Mouse (Mus musculus) CH12.LX (cell line): ENCODE data around the gene Mob1a.

Experiments
- CTCF ChIP-seq, 2 experiments: IDR thresholded peaks in 1 of 2; conservative IDR thresholded peaks in 1 of 2; 2 replicates each; pipeline ENCODE4 v1.5.1; 2011 to 2012; ENCODE audit warnings: low read depth in 2 of 2, low read length in 2 of 2, improper control_type of control experiment in 1 of 2, inconsistent platforms in 1 of 2, mild to moderate bottlenecking in 1 of 2, moderate library complexity in 1 of 2
- MAZ ChIP-seq: IDR thresholded peaks from 2 replicates; pipeline ENCODE4 v1.6.1; 2012; ENCODE audit warnings: low read depth, mild to moderate bottlenecking, inconsistent platforms, low read length, improper control_type of control experiment, moderate library complexity
- NRF1 ChIP-seq: IDR thresholded peaks from 2 replicates; pipeline ENCODE4 v1.6.1; 2014; ENCODE audit warnings: low read depth, mild to moderate bottlenecking, inconsistent platforms, low read length, improper control_type of control experiment, moderate library complexity
- ZC3H11A ChIP-seq: IDR thresholded peaks from 2 replicates; pipeline ENCODE4 v1.6.1; 2012; ENCODE audit warnings: low read depth, mild to moderate bottlenecking, inconsistent platforms, low read length, improper control_type of control experiment
- ZMIZ1 ChIP-seq: IDR thresholded peaks from 2 replicates; pipeline ENCODE4 v1.6.1; 2012; ENCODE audit warnings: low read depth, mild to moderate bottlenecking, inconsistent platforms, low read length, improper control_type of control experiment

GRCm38 (mm10) chr6:83326761-83327160, 945 bp downstream of the Mob1a start:
- TF ChIP-seq CTCF (conservative IDR thresholded peaks at IDR 0.05 in 1 of 2, IDR thresholded peaks at IDR 0.05 in 1 of 2; ENCODE audit: low read depth in 2 of 2, low read length in 2 of 2) = no peak
- TF ChIP-seq MAZ = no peak
- TF ChIP-seq NRF1 = no peak
- no peak for TF ChIP-seq ZMIZ1
- TF ChIP-seq ZC3H11A = no peak
